Mouse (Mus musculus): ENCODE measurements at regions not wholly inside any gene's neighbourhood (a gene's known extent, or its start where the extent isn't known, plus 50 kb on each side); places are given as distances from the start of the nearest gene placed in this dataset.

DNA sequence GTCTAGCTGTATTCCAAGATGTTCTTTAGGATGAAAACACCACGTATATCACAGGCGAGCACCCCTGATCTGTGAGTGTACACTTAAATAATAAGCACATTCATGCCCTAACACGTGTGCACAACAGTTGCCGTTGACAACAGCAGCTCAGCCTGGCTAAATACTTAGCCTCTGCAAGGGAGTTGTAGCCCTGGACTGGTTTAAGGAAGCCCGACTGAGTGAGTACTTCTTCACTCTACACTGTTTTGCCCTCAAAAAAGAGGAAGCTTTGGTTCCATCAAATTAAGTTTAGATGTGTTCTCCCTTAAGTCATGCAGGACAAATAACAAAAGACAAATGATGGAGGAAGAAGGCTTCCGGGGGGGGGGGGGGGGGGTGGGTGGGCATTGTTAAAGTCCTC, 208.0 kb upstream of the Rhobtb1 start:
- TF ChIP-seq POLR2A (IDR thresholded peaks at IDR 0.05; ENCODE audit: borderline replicate concordance, insufficient read depth, low read length): no peak
- no peak for TF ChIP-seq CTCF (IDR thresholded peaks at IDR 0.05; ENCODE audit: borderline replicate concordance, insufficient read depth, low read depth, low read length)

Measured in cerebellum, adult 2 months (tissue).